8 mouse cellular contexts compared by ENCODE assay signal in the genomic region with DNA sequence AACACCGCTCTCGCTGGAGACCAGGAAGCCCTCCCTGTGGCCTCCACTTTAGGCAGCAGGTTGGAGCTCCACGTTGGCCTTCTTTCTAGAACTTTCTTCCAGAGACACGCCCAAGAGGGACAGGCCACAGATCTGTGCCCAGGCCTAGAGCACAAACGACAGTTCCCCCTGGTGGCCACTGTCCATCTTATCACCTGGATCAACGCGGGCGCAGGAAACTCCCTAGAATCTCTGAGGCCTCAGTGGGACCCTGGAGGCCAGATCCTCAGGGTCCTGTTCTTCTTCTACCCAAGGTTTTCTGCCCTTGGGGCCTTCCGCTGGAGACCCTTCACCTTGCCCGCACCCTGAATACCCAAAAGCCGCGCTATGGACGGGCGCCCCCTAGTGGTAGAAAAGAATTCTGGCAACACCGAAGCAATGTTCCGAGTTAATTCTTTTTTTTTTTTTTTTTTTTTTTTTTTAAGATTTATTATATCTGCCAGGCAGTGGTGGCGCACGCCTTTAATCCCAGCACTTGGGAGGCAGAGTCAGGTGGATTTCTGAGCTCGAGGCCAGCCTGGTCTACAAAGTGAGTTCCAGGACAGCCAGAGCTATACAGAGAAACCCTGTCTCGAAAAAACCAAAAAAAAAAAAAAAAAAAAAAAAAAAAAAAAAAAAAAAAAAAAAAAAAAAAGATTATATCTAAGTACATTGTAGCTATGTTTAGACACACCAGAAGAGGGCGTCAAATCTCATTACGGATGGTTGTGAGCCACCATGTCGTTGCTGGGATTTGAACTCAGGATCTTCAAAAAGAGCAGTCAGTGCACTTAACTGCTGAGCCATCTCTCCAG. TPM values are rescaled to one million over a fixed set of nuclear protein-coding genes. Genes with fewer than 3 reads are reported as not detected.
A peak's percentile ranks its signal among the peaks of the same experiment; 100 is the strongest.
DNase-seq lines count a peak whose midpoint lies in the region; ATAC-seq and TF ChIP-seq lines count a peak whose summit lies in the region.
"Not testable (repeated sequence)": the region's sequence is repeated elsewhere in the genome, so short reads cannot be mapped to it uniquely, and the experiment has no call there.

No protein-coding gene starts in this region.

- not testable (repeated sequence) for TF ChIP-seq POLR2A in bone marrow macrophage, adult 2 months (IDR thresholded peaks at IDR 0.05; ENCODE audit: borderline replicate concordance, low read depth, low read length); liver, adult 2 months (IDR thresholded peaks at IDR 0.05; ENCODE audit: extremely low read depth, insufficient read depth, low read length)

- H3K9ac ChIP-seq in embryonic facial prominence, embryonic 14.5 days (ENCODE audit: low read depth, low read length); heart, embryonic 11.5 days (ENCODE audit: low read depth, low read length): not testable (repeated sequence)
- H3K9ac ChIP-seq in liver, adult 2 months (ENCODE audit: low read depth, low read length), result peak overlapping the region; percentile 20; the same call in 1 of the 2 replicates

- peak; percentile 88 for DNase-seq in CD4-positive helper T cell, adult 2 months (ENCODE audit: low read depth, low spot score)
- DNase-seq in embryonic facial prominence, embryonic 14.5 days (ENCODE audit: low spot score), result peak; percentile 69
- DNase-seq in kidney, adult 9 months, result peak; percentile 85
- peak; percentile 60 for DNase-seq in liver, adult 2 months (ENCODE audit: extremely low read depth, low read depth, low spot score)
- peak; percentile 76 to 91 for DNase-seq in spleen, postnatal 4 days (ENCODE audit: low spot score in 2 of 2)

- H3K4me1 ChIP-seq in bone marrow macrophage, adult 2 months (ENCODE audit: control insufficient read depth, insufficient read depth, low read length), result peaks cover 17% of the 10 kb centered on the region
- peaks cover 15% of the 10 kb centered on the region; the same call in 1 of the 2 replicates for H3K4me1 ChIP-seq in embryonic facial prominence, embryonic 14.5 days (ENCODE audit: control insufficient read depth, insufficient read depth, low read length)
- not testable (repeated sequence) for H3K4me1 ChIP-seq in heart, embryonic 11.5 days (ENCODE audit: control insufficient read depth, insufficient read depth, low read length); liver, adult 2 months (ENCODE audit: control insufficient read depth, insufficient read depth, low read length)

- ATAC-seq in embryonic facial prominence, embryonic 14.5 days (ENCODE audit: low read depth), result not testable (repeated sequence)
- ATAC-seq in heart, embryonic 11.5 days (replicated peaks; ENCODE audit: insufficient number of reproducible peaks, low FRiP score, low TSS enrichment), result peak; percentile 36
- ATAC-seq in monocyte, adult 5-6 weeks (replicated peaks; ENCODE audit: insufficient number of reproducible peaks, low FRiP score, low TSS enrichment, poor library complexity, severe bottlenecking), result peak; percentile 58

- not testable (repeated sequence) for H3K9me3 ChIP-seq in embryonic facial prominence, embryonic 14.5 days (ENCODE audit: control insufficient read depth, low read length); heart, embryonic 11.5 days (replicated peaks; ENCODE audit: control insufficient read depth, low read length)

- WGBS in embryonic facial prominence, embryonic 14.5 days, result 30% methylated on average over 23 of the region's 23 CpGs
- 22% methylated on average over 23 of the region's 23 CpGs for WGBS in heart, embryonic 11.5 days (ENCODE audit: insufficient replicate concordance)
- 18% methylated on average over 23 of the region's 23 CpGs for WGBS in liver, adult 2 months

- not testable (repeated sequence) for H3K36me3 ChIP-seq in embryonic facial prominence, embryonic 14.5 days (ENCODE audit: control insufficient read depth, insufficient read depth, low read length); heart, embryonic 11.5 days (ENCODE audit: control insufficient read depth, insufficient read depth, low read length); liver, adult 2 months (ENCODE audit: control insufficient read depth, insufficient read depth, low read length)

- H3K4me2 ChIP-seq in embryonic facial prominence, embryonic 14.5 days (ENCODE audit: low read depth, low read length), result peak overlapping the region; percentile 29; the same call in 1 of the 2 replicates
- peak overlapping the region; percentile 54 for H3K4me2 ChIP-seq in heart, embryonic 11.5 days

- not testable (repeated sequence) for H3K79me2 ChIP-seq in liver, adult 2 months (ENCODE audit: control insufficient read depth, insufficient read depth, low read length)

- not testable (repeated sequence) for H3K27me3 ChIP-seq in embryonic facial prominence, embryonic 14.5 days (replicated peaks; ENCODE audit: control insufficient read depth, insufficient read depth, low read length); heart, embryonic 11.5 days (ENCODE audit: control insufficient read depth, insufficient read depth, low read length); liver, adult 2 months (ENCODE audit: control insufficient read depth, insufficient read depth, low read length)

- not testable (repeated sequence) for H3K4me3 ChIP-seq in bone marrow macrophage, adult 2 months (ENCODE audit: insufficient read depth, low read length); embryonic facial prominence, embryonic 14.5 days (ENCODE audit: low read depth, low read length); heart, embryonic 11.5 days (ENCODE audit: low read depth, low read length); liver, adult 2 months (ENCODE audit: insufficient read depth, low read depth, low read length)

- peak; percentile 100 for TF ChIP-seq CTCF in bone marrow macrophage, adult 2 months (IDR thresholded peaks at IDR 0.05; ENCODE audit: low read depth, low read length)
- peak; percentile 78 for TF ChIP-seq CTCF in liver, adult 2 months (IDR thresholded peaks at IDR 0.05; ENCODE audit: low read depth, low read length)

- not testable (repeated sequence) for H3K27ac ChIP-seq in bone marrow macrophage, adult 2 months (ENCODE audit: insufficient read depth, low read depth, low read length); heart, embryonic 11.5 days (ENCODE audit: low read depth, low read length); liver, adult 2 months (replicated peaks; ENCODE audit: insufficient read depth, low read depth, low read length)
- 0 out of 2 replicates have a peak overlapping the region, but pooled peaks have one; percentile 21 for H3K27ac ChIP-seq in embryonic facial prominence, embryonic 14.5 days (replicated peaks; ENCODE audit: low read depth, low read length)

RNA-seq across cellular contexts. Expression of gene Lgals7, which starts 4.1 kb away (rescaled TPM):
- polyA plus RNA-seq in bone marrow macrophage, adult 2 months (2012; ENCODE audit: insufficient read depth, insufficient read length, missing spikeins), result not detected in 2 replicates
- 27.3 and 53.0 TPM in 2 replicates for polyA plus RNA-seq in embryonic facial prominence, embryonic 14.5 days (2014; fragmentation: Nextera tagmentation; extraction: Ambion mirVana)
- polyA plus RNA-seq in heart, embryonic 11.5 days (2014; fragmentation: Nextera tagmentation; extraction: Ambion mirVana), result 0.82 and 1.0 TPM in 2 replicates
- total RNA-seq in liver, adult 2 months (2014; rRNA removed), result not detected in 2 replicates
- not detected in 2 replicates for polyA plus RNA-seq in liver, adult 2 months (2012; rRNA removed)
- not detected in 3 replicates for total RNA-seq in monocyte, adult 5-6 weeks (2017)

RNA-seq across cellular contexts. Expression of gene Capn12, which starts 13.5 kb away (rescaled TPM):
- not detected in 2 replicates for polyA plus RNA-seq in bone marrow macrophage, adult 2 months (2012; ENCODE audit: insufficient read depth, insufficient read length, missing spikeins)
- 0.58 and 0.72 TPM in 2 replicates for polyA plus RNA-seq in embryonic facial prominence, embryonic 14.5 days (2014; fragmentation: Nextera tagmentation; extraction: Ambion mirVana)
- 0.46 and 0.70 TPM in 2 replicates for polyA plus RNA-seq in heart, embryonic 11.5 days (2014; fragmentation: Nextera tagmentation; extraction: Ambion mirVana)
- total RNA-seq in liver, adult 2 months (2014; rRNA removed), result not detected in 2 replicates
- polyA plus RNA-seq in liver, adult 2 months (2012; rRNA removed), result 0.04 TPM in 1 of 2 replicates, not detected in the other
- total RNA-seq in monocyte, adult 5-6 weeks (2017), result 0.87 TPM in 1 of 3 replicates, not detected in the others

RNA-seq across cellular contexts. Expression of gene Lgals4, which starts 34.1 kb away (rescaled TPM):
- polyA plus RNA-seq in bone marrow macrophage, adult 2 months (2012; ENCODE audit: insufficient read depth, insufficient read length, missing spikeins), result 1.9 and 2.8 TPM in 2 replicates
- 3.4 and 4.1 TPM in 2 replicates for polyA plus RNA-seq in embryonic facial prominence, embryonic 14.5 days (2014; fragmentation: Nextera tagmentation; extraction: Ambion mirVana)
- polyA plus RNA-seq in heart, embryonic 11.5 days (2014; fragmentation: Nextera tagmentation; extraction: Ambion mirVana), result 2.2 and 3.9 TPM in 2 replicates
- total RNA-seq in liver, adult 2 months (2014; rRNA removed), result 9.5 and 11.0 TPM in 2 replicates
- 7.9 and 16.4 TPM in 2 replicates for polyA plus RNA-seq in liver, adult 2 months (2012; rRNA removed)
- 1.2 to 7.4 TPM (median 5.5 TPM) in 3 replicates for total RNA-seq in monocyte, adult 5-6 weeks (2017)

RNA-seq across cellular contexts. Expression of gene Ech1, which starts 42.7 kb away (rescaled TPM):
- polyA plus RNA-seq in bone marrow macrophage, adult 2 months (2012; ENCODE audit: insufficient read depth, insufficient read length, missing spikeins), result 85.7 and 96.1 TPM in 2 replicates
- 183 and 202 TPM in 2 replicates for polyA plus RNA-seq in embryonic facial prominence, embryonic 14.5 days (2014; fragmentation: Nextera tagmentation; extraction: Ambion mirVana)
- 139 and 149 TPM in 2 replicates for polyA plus RNA-seq in heart, embryonic 11.5 days (2014; fragmentation: Nextera tagmentation; extraction: Ambion mirVana)
- total RNA-seq in liver, adult 2 months (2014; rRNA removed), result 636 and 645 TPM in 2 replicates
- 561 and 625 TPM in 2 replicates for polyA plus RNA-seq in liver, adult 2 months (2012; rRNA removed)
- 48.7 to 61.1 TPM (median 56.4 TPM) in 3 replicates for total RNA-seq in monocyte, adult 5-6 weeks (2017)

RNA-seq across cellular contexts. Expression of gene Hnrnpl, which starts 59.4 kb away (rescaled TPM):
- 252 and 256 TPM in 2 replicates for polyA plus RNA-seq in bone marrow macrophage, adult 2 months (2012; ENCODE audit: insufficient read depth, insufficient read length, missing spikeins)
- 180 and 182 TPM in 2 replicates for polyA plus RNA-seq in embryonic facial prominence, embryonic 14.5 days (2014; fragmentation: Nextera tagmentation; extraction: Ambion mirVana)
- polyA plus RNA-seq in heart, embryonic 11.5 days (2014; fragmentation: Nextera tagmentation; extraction: Ambion mirVana), result 210 and 212 TPM in 2 replicates
- 90.1 and 109 TPM in 2 replicates for total RNA-seq in liver, adult 2 months (2014; rRNA removed)
- 81.6 and 109 TPM in 2 replicates for polyA plus RNA-seq in liver, adult 2 months (2012; rRNA removed)
- 279 to 373 TPM (median 301 TPM) in 3 replicates for total RNA-seq in monocyte, adult 5-6 weeks (2017)

Comparison
In these comparisons a context has a peak if more than half of its experiments do, and no peak if none do; other contexts are left out.
1. RNA of gene Lgals7, which starts 4.1 kb away (polyA plus RNA-seq): 27.3 to 53.0 TPM in embryonic facial prominence, embryonic 14.5 days; 0.82 to 1.0 TPM in heart, embryonic 11.5 days, not detected in bone marrow macrophage, adult 2 months and not detected in liver, adult 2 months; every median in the first group is over 10 times any median in the second.
2. Peak in every context shown above with its lines, with median percentiles within 50 percentile points of each other: DNase-seq.